Comparison of ENCODE assay signal across 8 mouse cellular contexts in the genomic region with DNA sequence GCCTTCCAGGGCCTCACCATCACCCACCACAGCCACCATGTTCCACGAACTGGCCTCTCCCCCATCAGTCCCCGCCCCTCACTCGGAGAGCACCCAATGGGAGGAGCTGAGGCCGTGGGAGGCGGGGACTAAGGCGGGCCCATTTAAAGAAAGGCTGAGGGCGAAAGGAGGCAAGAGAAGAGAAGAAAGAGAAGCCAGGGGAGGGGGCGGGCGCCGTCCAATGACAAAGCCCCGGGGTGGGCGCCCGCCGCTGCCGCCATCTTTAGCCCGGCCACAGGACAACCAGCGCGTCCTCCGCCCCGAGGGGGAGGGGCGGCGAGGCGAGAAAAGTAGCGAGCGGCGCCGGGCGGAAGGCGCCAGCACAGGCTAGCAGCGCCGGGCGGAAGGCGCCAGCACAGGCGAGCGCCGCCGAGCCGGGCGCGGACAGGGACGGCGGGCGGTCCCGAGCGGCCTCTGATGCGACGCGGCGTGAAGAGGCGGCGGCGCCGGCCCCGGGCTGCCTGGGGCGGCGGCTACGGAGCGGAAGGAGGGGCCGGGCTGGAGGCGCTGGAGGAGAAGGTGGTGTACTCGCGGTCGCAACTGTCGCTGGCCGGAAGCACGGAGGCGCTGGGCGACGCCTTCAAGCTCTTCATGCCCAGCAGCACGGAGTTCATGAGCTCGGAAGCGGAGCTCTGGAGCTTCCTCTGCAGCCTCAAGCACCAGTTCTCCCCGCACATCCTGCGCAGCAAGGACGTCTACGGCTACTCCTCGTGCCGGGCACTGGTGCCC. TPM values are rescaled to one million over a fixed set of nuclear protein-coding genes. Genes with fewer than 3 reads are reported as not detected.
DNase-seq lines count a peak whose midpoint lies in the region; ATAC-seq and TF ChIP-seq lines count a peak whose summit lies in the region.

A gene (plus strand): TSS at position 177 of the 768 bp plus-strand sequence.

- no peak for TF ChIP-seq POLR2A in cerebellum, adult 2 months (IDR thresholded peaks at IDR 0.05; ENCODE audit: borderline replicate concordance, insufficient read depth, low read length)

- peak within 1 kb of the TSS; percentile 66 for H3K4me2 ChIP-seq in forebrain, postnatal 0 days (ENCODE audit: low read depth)
- peak within 1 kb of the TSS; percentile 67 for H3K4me2 ChIP-seq in lung, embryonic 16.5 days (ENCODE audit: low read depth, low read length)

- H3K4me1 ChIP-seq in G1E (ENCODE audit: insufficient read depth, low read depth, low read length), result peaks cover 29% of the 10 kb centered on the region
- H3K4me1 ChIP-seq in cerebellum, adult 2 months (ENCODE audit: control insufficient read depth, insufficient read depth, low read length), result no peaks in the 10 kb centered on the region
- peaks cover 20% of the 10 kb centered on the region for H3K4me1 ChIP-seq in forebrain, postnatal 0 days (ENCODE audit: insufficient read depth)
- H3K4me1 ChIP-seq in lung, embryonic 16.5 days (replicated peaks; ENCODE audit: control insufficient read depth, insufficient read depth, low read length), result peaks cover 7% of the 10 kb centered on the region

- ATAC-seq in G1E (ENCODE audit: extremely low read depth, insufficient number of reproducible peaks, low FRiP score, poor library complexity, severe bottlenecking), result peak; percentile 90
- ATAC-seq in forebrain, postnatal 0 days, result peak; percentile 92
- peak; percentile 89 for ATAC-seq in lung, embryonic 16.5 days (ENCODE audit: low read depth)

- TF ChIP-seq CTCF in G1E (IDR thresholded peaks at IDR 0.05; ENCODE audit: low read depth, low read length), result no peak
- TF ChIP-seq CTCF in cerebellum, adult 2 months (IDR thresholded peaks at IDR 0.05; ENCODE audit: borderline replicate concordance, insufficient read depth, low read depth, low read length), result no peak
- TF ChIP-seq CTCF in forebrain, postnatal 0 days (IDR thresholded peaks at IDR 0.05; ENCODE audit: low read depth), result no peak

- DNase-seq in G1E (ENCODE audit: low spot score), result peak; percentile 94
- peak; percentile 81 to 82 for DNase-seq in cerebellum, adult 2 months
- DNase-seq in forebrain, postnatal 0 days, result peak; percentile 90
- DNase-seq in heart, postnatal 4 days, result peak; percentile 85
- peak; percentile 57 for DNase-seq in layer of hippocampus, adult 9-10 months (ENCODE audit: low spot score)
- peak; percentile 52 for DNase-seq in ovary, postnatal 10 days (ENCODE audit: low spot score)
- peak; percentile 74 to 80 for DNase-seq in thymus, postnatal 10 days (ENCODE audit: low spot score in 2 of 2)

- H3K27ac ChIP-seq in cerebellum, adult 2 months (ENCODE audit: insufficient read depth, low read length), result peak within 1 kb of the TSS; percentile 31; the same call in 1 of the 2 replicates
- H3K27ac ChIP-seq in forebrain, postnatal 0 days (ENCODE audit: low read depth, low read length), result peak within 1 kb of the TSS; percentile 94
- peak within 1 kb of the TSS; percentile 94 for H3K27ac ChIP-seq in lung, embryonic 16.5 days (ENCODE audit: low read length)

- H3K36me3 ChIP-seq in G1E (replicated peaks), result peaks cover 7% of the 10 kb centered on the region
- H3K36me3 ChIP-seq in forebrain, postnatal 0 days (ENCODE audit: insufficient read depth), result no peaks in the 10 kb centered on the region
- H3K36me3 ChIP-seq in lung, embryonic 16.5 days (ENCODE audit: control insufficient read depth, insufficient read depth, low read length), result no peaks in the 10 kb centered on the region

- no peaks in the 10 kb centered on the region for H3K9me3 ChIP-seq in G1E (replicated peaks)
- H3K9me3 ChIP-seq in forebrain, postnatal 0 days (ENCODE audit: low read length), result no peaks in the 10 kb centered on the region
- no peaks in the 10 kb centered on the region for H3K9me3 ChIP-seq in lung, embryonic 16.5 days (ENCODE audit: control insufficient read depth, low read length)

- H3K4me3 ChIP-seq in G1E (ENCODE audit: low read depth, low read length), result peak within 1 kb of the TSS; percentile 89
- peak within 1 kb of the TSS; percentile 59 for H3K4me3 ChIP-seq in cerebellum, adult 2 months (replicated peaks; ENCODE audit: insufficient read depth, low read depth, low read length)
- H3K4me3 ChIP-seq in forebrain, postnatal 0 days (ENCODE audit: low read depth, low read length), result peak within 1 kb of the TSS; percentile 86
- H3K4me3 ChIP-seq in lung, embryonic 16.5 days (ENCODE audit: low read length), result peak within 1 kb of the TSS; percentile 84

- WGBS in cerebellum, adult 2 months, result 1% methylated on average over 71 of the region's 78 CpGs
- under 1% methylated on average over 70 of the region's 78 CpGs for WGBS in forebrain, postnatal 0 days
- under 1% methylated on average over 59 of the region's 78 CpGs for WGBS in lung, embryonic 16.5 days

- H3K27me3 ChIP-seq in G1E (ENCODE audit: insufficient read depth, low read length), result no peaks in the 10 kb centered on the region
- no peaks in the 10 kb centered on the region for H3K27me3 ChIP-seq in cerebellum, adult 2 months (ENCODE audit: control insufficient read depth, insufficient read depth, low read length)
- H3K27me3 ChIP-seq in forebrain, postnatal 0 days (ENCODE audit: insufficient read depth, low read length), result no peaks in the 10 kb centered on the region
- H3K27me3 ChIP-seq in lung, embryonic 16.5 days (ENCODE audit: control insufficient read depth, insufficient read depth, low read depth, low read length), result no peaks in the 10 kb centered on the region

- H3K9ac ChIP-seq in forebrain, postnatal 0 days, result peak within 1 kb of the TSS; percentile 96
- H3K9ac ChIP-seq in lung, embryonic 16.5 days (ENCODE audit: low read length), result peak within 1 kb of the TSS; percentile 94

RNA-seq across cellular contexts. Expression of the gene that starts here (rescaled TPM):
- total RNA-seq in G1E (2014; fragmentation: Nextera tagmentation), result 14.1 and 19.2 TPM in 2 replicates
- total RNA-seq in G1E (2017), result 21.1 and 21.3 TPM in 2 replicates
- polyA plus RNA-seq in G1E (2012), result 22.8 and 27.7 TPM in 2 replicates
- polyA plus RNA-seq in cerebellum, adult 2 months (2012; rRNA removed), result 5.5 and 5.8 TPM in 2 replicates
- 35.4 and 38.5 TPM in 2 replicates for total RNA-seq in forebrain, postnatal 0 days (2014; rRNA removed)
- polyA plus RNA-seq in forebrain, postnatal 0 days (2015; fragmentation: Nextera tagmentation; extraction: Ambion mirVana), result 3.8 and 4.3 TPM in 2 replicates
- total RNA-seq in heart, postnatal 4 days (2021), result 1 to 10 TPM; 7.8 to 8.0 TPM
- 1.6 TPM in 2 replicates for polyA plus RNA-seq in lung, embryonic 16.5 days (2015; fragmentation: Nextera tagmentation; extraction: Ambion mirVana)

Comparison
In these comparisons a context has a peak if more than half of its experiments do, and no peak if none do; other contexts are left out.
1. Peak in every context shown above with its lines: DNase-seq, ATAC-seq, H3K4me3 ChIP-seq and H3K27ac ChIP-seq.
2. H3K27ac ChIP-seq: peak in every context shown above with its lines; median percentile 94 in forebrain, postnatal 0 days; 94 in lung, embryonic 16.5 days; 31 in cerebellum, adult 2 months.